Mouse (Mus musculus) erythroblast, adult 5-6 weeks (primary cell): ENCODE measurements around the gene C1ql1. TPM values are rescaled to one million over a fixed set of nuclear protein-coding genes. Genes with fewer than 3 reads are reported as not detected.

Experiments
- ATAC-seq: replicated peaks from 2 replicates; pipeline ENCODE4 v1.8.0; 2016; ENCODE audit warnings: moderate number of reproducible peaks, mild to moderate bottlenecking, moderate TSS enrichment, inconsistent platforms; ENCODE audit not compliant: poor library complexity, low FRiP score, severe bottlenecking
- total RNA-seq, 2 experiments: library from RNA; stranded (forward) in 1 of 2; stranded (reverse) in 1 of 2; fragments of 150-400 nt in 1 of 2; fragments of 200-764, 138-1000 nt in 1 of 2; gene quantifications; 2 replicates each; pipeline versions ENCODE4 v1.2.3 to v1.2.4; 2015 to 2017; ENCODE audit warnings: low replicate concordance in 2 of 2

Gene C1ql1
- total RNA-seq, 2 experiments from 2014 or later, result not detected

- no peak for ATAC-seq
Observed at GRCm38 (mm10) chr11:102961082-102961481, 14.6 kb upstream of the C1ql1 start.

- ATAC-seq, result no peak
Observed at GRCm38 (mm10) chr11:102958870-102959269, 12.4 kb upstream of the C1ql1 start.

GRCm38 (mm10) chr11:102958431-102958830 lies 11.9 kb upstream of the C1ql1 start:
- no peak for ATAC-seq

- no peak for ATAC-seq
Observed at GRCm38 (mm10) chr11:102957692-102958091, 11.2 kb upstream of the C1ql1 start.

GRCm38 (mm10) chr11:102956962-102957614 lies 10.6 kb upstream of the C1ql1 start:
- no peak for ATAC-seq

GRCm38 (mm10) chr11:102952922-102953321 lies 6.4 kb upstream of the C1ql1 start:
- no peak for ATAC-seq

GRCm38 (mm10) chr11:102948043-102948961 lies 1.8 kb upstream of the C1ql1 start:
- ATAC-seq, result no peak

GRCm38 (mm10) chr11:102946992-102947343 lies 480 bp upstream of the C1ql1 start:
- no peak for ATAC-seq

GRCm38 (mm10) chr11:102945306-102946264 lies 903 bp downstream of the C1ql1 start:
- no peak for ATAC-seq

GRCm38 (mm10) chr11:102941236-102941635 lies 5.3 kb downstream of the C1ql1 start:
- no peak for ATAC-seq

GRCm38 (mm10) chr11:102939024-102939675 lies 7.3 kb downstream of the C1ql1 start:
- no peak for ATAC-seq

GRCm38 (mm10) chr11:102937529-102938182 lies 8.8 kb downstream of the C1ql1 start:
- no peak for ATAC-seq

GRCm38 (mm10) chr11:102936272-102936671 lies 10.2 kb downstream of the C1ql1 start:
- 0 out of 2 replicates have a peak, but pooled peaks have one; percentile 20 for ATAC-seq

GRCm38 (mm10) chr11:102930672-102931071 lies 15.8 kb downstream of the C1ql1 start:
- ATAC-seq, result no peak

- ATAC-seq, result peak; percentile 62
Observed at GRCm38 (mm10) chr11:102925351-102925717, 21.2 kb downstream of the C1ql1 start.

GRCm38 (mm10) chr11:102924557-102925350 lies 21.7 kb downstream of the C1ql1 start, which contains the start of gene Kif18b:
Kif18b (minus strand) TSS chr11:102925124.
- peak; percentile 94 for ATAC-seq

GRCm38 (mm10) chr11:102921491-102921890 lies 25.0 kb downstream of the C1ql1 start:
- no peak for ATAC-seq

GRCm38 (mm10) chr11:102918077-102918476 lies 28.4 kb downstream of the C1ql1 start:
- no peak for ATAC-seq
